Mouse (Mus musculus): ENCODE data around the gene Rbms3.

GRCm38 (mm10) chr9:117253361-117253760 lies 376.4 kb downstream of the Rbms3 start:
- TF ChIP-seq POLR2A (IDR thresholded peaks at IDR 0.05; ENCODE audit: insufficient read depth, low read depth, low read length) (no peak), CTCF (IDR thresholded peaks at IDR 0.05) (no peak), EP300 (IDR thresholded peaks at IDR 0.05; ENCODE audit: insufficient read depth, low read depth, low read length) (no peak)
